Mouse (Mus musculus) kidney, adult 9 months (tissue): Measurements from ENCODE around the gene Samd4.

ENCODE experiments used
- DNase-seq: peaks from one replicate; pipeline ENCODE4 v3.0.0; 2022

Gene Samd4

GRCm38 (mm10) chr14:47115154-47115553 is 232.5 kb downstream of the Samd4 start:
- no peak for DNase-seq

GRCm38 (mm10) chr14:47116062-47116762 is 233.6 kb downstream of the Samd4 start:
- no peak for DNase-seq

- no peak for DNase-seq
These were observed 234.9 kb downstream of the Samd4 start for GRCm38 (mm10) chr14:47117522-47117921.

DNA sequence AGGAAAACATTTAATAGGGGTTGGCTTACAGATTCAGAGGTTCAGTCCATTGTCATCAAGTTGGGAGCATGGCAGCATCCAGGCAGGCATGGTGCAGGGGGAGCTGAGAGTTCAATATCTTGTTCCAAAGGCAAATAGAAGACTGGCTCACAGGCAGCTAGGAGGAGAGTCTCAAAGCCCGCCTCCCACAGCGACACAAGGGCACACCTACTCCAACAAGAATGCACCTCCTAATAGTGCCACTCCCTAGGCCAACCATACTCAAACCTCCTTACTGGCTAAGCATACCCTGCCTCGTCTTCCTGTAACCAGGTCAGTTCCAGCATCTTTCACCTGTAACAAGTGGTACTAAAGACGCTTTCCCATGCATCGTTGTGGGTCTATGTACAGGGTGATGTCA is 245.3 kb downstream of the Samd4 start:
- no peak for DNase-seq

GRCm38 (mm10) chr14:47133948-47134347 is 251.3 kb downstream of the Samd4 start:
- no peak for DNase-seq

DNA sequence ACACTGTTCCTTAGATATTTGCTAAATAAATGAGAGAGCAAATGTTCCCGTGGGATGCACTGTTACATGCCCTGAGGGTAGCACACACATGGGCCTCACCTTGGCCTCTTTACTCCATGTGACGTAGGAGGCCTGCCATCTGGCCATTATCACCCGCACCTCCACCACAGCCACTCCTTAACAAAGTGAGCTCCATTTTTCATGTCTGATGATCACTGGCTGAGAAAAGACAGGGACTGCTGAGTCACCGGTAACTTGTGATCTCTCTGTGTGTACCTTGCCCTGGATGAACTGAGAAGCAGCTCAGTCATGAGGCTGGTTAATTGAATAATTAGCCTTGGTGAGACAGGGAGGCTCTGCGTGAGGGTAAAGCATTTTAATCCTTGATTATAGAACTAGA is 254.0 kb downstream of the Samd4 start:
- DNase-seq, result peak; percentile 81

- DNase-seq, result no peak
These were observed 256.2 kb downstream of the Samd4 start for GRCm38 (mm10) chr14:47138853-47139252.

DNA sequence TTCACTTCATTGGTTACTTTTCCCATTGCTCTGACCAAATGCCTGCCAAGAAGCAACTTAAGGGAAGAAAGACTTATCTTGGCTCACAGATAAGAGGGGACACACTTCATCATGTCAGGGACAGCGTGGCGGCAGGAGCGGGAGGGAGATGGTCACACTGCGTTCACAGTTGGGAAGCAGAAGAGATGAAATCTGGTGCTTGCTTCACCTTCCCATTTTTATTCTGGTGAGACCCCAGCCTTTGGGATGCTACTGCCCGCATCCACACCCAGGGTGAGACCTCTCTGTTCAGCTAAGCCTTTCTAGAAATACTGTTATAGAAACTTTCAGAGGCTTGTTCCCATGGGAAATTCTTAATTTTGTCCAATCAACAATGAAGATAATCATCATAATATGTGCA is 261.7 kb downstream of the Samd4 start:
- no peak for DNase-seq

- DNase-seq, result no peak
These were observed 268.7 kb downstream of the Samd4 start for GRCm38 (mm10) chr14:47151306-47151705.

DNA sequence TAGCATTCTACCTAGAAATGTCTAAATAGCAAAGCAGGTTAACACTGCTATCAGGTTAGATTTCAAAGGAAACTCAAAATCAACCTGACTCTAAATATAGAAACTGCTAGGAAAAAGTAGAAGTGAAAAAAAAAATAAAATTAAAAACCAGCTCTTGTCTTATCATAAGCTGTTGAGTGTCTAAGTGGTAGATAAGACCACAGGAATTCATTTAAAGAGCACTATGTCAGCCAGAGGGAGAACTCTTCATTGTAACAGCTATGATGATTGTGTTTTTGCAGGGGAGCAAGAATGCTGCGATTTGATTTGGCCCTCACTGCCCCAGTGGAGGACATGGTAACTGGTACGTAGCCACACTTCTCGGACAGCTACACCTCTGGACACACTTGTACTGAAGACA is 271.6 kb downstream of the Samd4 start:
- DNase-seq, result no peak
